Mouse (Mus musculus) embryonic facial prominence, embryonic 14.5 days (tissue): ENCODE data around the gene Igfbp7. TPM values are rescaled to one million over a fixed set of nuclear protein-coding genes. Genes with fewer than 3 reads are reported as not detected.

Experiments used
- ATAC-seq: fragments of 200-750 bp; cut with Nextera tagmentation; 2 replicates; pipeline ENCODE4 v1.8.0; 2017; ENCODE audit warnings: low read depth, moderate number of reproducible peaks, moderate TSS enrichment
- DNase-seq: peaks from one replicate; pipeline ENCODE4 v3.0.0-alpha.2; 2015; ENCODE audit warnings: low spot score
- H3K27ac ChIP-seq: fragments of 300-500 bp; sonication (generic); replicated peaks from 2 replicates; pipeline ENCODE4 v1.5.1; 2014; ENCODE audit warnings: low read depth, mild to moderate bottlenecking, low read length, moderate library complexity
- H3K27me3 ChIP-seq: fragments of 300-500 bp; sonication (generic); replicated peaks from 2 replicates; pipeline ENCODE4 v1.6.1; 2014; ENCODE audit warnings: low read length; ENCODE audit not compliant: control insufficient read depth, insufficient read depth
- H3K36me3 ChIP-seq: fragments of 300-500 bp; sonication (generic); 2 replicates; pipeline ENCODE4 v1.6.1; 2014; ENCODE audit warnings: low read length, mixed read lengths; ENCODE audit not compliant: control insufficient read depth, insufficient read depth
- H3K4me1 ChIP-seq: fragments of 300-500 bp; sonication (generic); 2 replicates; pipeline ENCODE4 v1.6.1; 2014; ENCODE audit warnings: antibody characterized with exemption, low read length; ENCODE audit not compliant: control insufficient read depth, insufficient read depth
- H3K4me2 ChIP-seq: fragments of 300-500 bp; sonication (generic); 2 replicates; pipeline ENCODE4 v1.6.1; 2014; ENCODE audit warnings: low read depth, mild to moderate bottlenecking, low read length, moderate library complexity, mixed read lengths
- H3K4me3 ChIP-seq: fragments of 300-500 bp; sonication (generic); 2 replicates; pipeline ENCODE4 v1.5.1; 2014; ENCODE audit warnings: low read depth, mild to moderate bottlenecking, low read length
- H3K9ac ChIP-seq: fragments of 300-500 bp; sonication (generic); 2 replicates; pipeline ENCODE4 v1.6.1; 2014; ENCODE audit warnings: low read depth, mild to moderate bottlenecking, low read length, moderate library complexity, mixed read lengths
- H3K9me3 ChIP-seq: fragments of 300-500 bp; sonication (generic); 2 replicates; pipeline ENCODE4 v1.6.1; 2016; ENCODE audit warnings: low read length; ENCODE audit not compliant: control insufficient read depth
- WGBS: fragments of 180-500 bp; shearing (Covaris S2); extraction: QIAGEN DNeasy Blood & Tissue Kit; methylation state at CpG from one replicate; pipeline ENCODE4 v1.1.7; 2014; 5-methylcytosine and 5-hydroxymethylcytosine counted together
- polyA plus RNA-seq: library from polyadenylated mRNA; unstranded; fragments of >200 nt; fragmentation: Nextera tagmentation; extraction: Ambion mirVana; gene quantifications from 2 replicates; pipeline ENCODE4 v1.2.1, GENCODE M21; 2014

The Igfbp7 gene
- 85.8 and 119 TPM in 2 replicates for polyA plus RNA-seq

- DNase-seq (peak; percentile 63), ATAC-seq (peak; percentile 93)
- peak within 1 kb of the TSS; percentile 62 for H3K4me3 ChIP-seq
- 11% methylated on average over 38 of the region's 101 CpGs for WGBS
- no peaks in the 10 kb centered on the region for H3K36me3 ChIP-seq
- H3K9ac ChIP-seq, result peak within 1 kb of the TSS; percentile 71
- H3K9me3 ChIP-seq, result no peaks in the 10 kb centered on the region
- 0 out of 2 replicates have a peak, but pooled peaks cover 2% of the 10 kb centered on the region for H3K4me1 ChIP-seq
- peaks cover 6% of the 10 kb centered on the region; the same call in 1 of the 2 replicates for H3K27me3 ChIP-seq
- peak within 1 kb of the TSS; percentile 44 for H3K27ac ChIP-seq
- H3K4me2 ChIP-seq, result peak within 1 kb of the TSS; percentile 98
These were observed at the start of gene Igfbp7 for GRCm38 (mm10) chr5:77407341-77408298. TSS of gene Igfbp7 (minus strand) at chr5:77408041.

GRCm38 (mm10) chr5:77452103-77452502 is 44.3 kb upstream of the Igfbp7 start:
- no peak overlapping the region for H3K27ac ChIP-seq
- H3K4me2 ChIP-seq, result no peak overlapping the region
- WGBS, result 58% methylated on average over 6 of the region's 6 CpGs
- no peaks in the 10 kb centered on the region for H3K4me1 ChIP-seq
- DNase-seq, result no peak
- no peak for ATAC-seq
- no peaks in the 10 kb centered on the region for H3K36me3 ChIP-seq
- H3K27me3 ChIP-seq, result no peaks in the 10 kb centered on the region
- no peak overlapping the region for H3K4me3 ChIP-seq
- H3K9ac ChIP-seq, result no peak overlapping the region
- no peaks in the 10 kb centered on the region for H3K9me3 ChIP-seq

GRCm38 (mm10) chr5:77449531-77449930 is 41.7 kb upstream of the Igfbp7 start:
- no peak for ATAC-seq
- H3K9ac ChIP-seq, result no peak overlapping the region

GRCm38 (mm10) chr5:77445431-77445830 is 37.6 kb upstream of the Igfbp7 start:
- Histone ChIP-seq H3K4me3 (no peak overlapping the region), H3K4me1 (no peaks in the 10 kb centered on the region), H3K9ac (no peak overlapping the region), H3K27me3 (no peaks in the 10 kb centered on the region), H3K27ac (no peak overlapping the region), H3K4me2 (no peak overlapping the region), H3K9me3 (no peaks in the 10 kb centered on the region), H3K36me3 (no peaks in the 10 kb centered on the region)
- no peak for ATAC-seq
- 88% methylated on average over 4 of the region's 4 CpGs for WGBS
- no peak for DNase-seq

More at GRCm38 (mm10) chr5:77449531-77449930, 41.7 kb upstream of the Igfbp7 start:
- H3K4me1 ChIP-seq, result no peaks in the 10 kb centered on the region
- H3K36me3 ChIP-seq, result no peaks in the 10 kb centered on the region
- WGBS, result 87% methylated on average over 7 of the region's 7 CpGs
- no peaks in the 10 kb centered on the region for H3K9me3 ChIP-seq
- H3K27ac ChIP-seq, result no peak overlapping the region
- H3K4me2 ChIP-seq, result no peak overlapping the region
- H3K4me3 ChIP-seq, result no peak overlapping the region
- H3K27me3 ChIP-seq, result no peaks in the 10 kb centered on the region
- DNase-seq, result no peak

- DNase-seq (no peak), ATAC-seq (no peak)
These were observed 36.2 kb upstream of the Igfbp7 start for GRCm38 (mm10) chr5:77443889-77444573.

GRCm38 (mm10) chr5:77442856-77443623 is 35.2 kb upstream of the Igfbp7 start:
- no peak overlapping the region for H3K9ac ChIP-seq
- no peak for ATAC-seq

More at GRCm38 (mm10) chr5:77443889-77444573, 36.2 kb upstream of the Igfbp7 start:
- Histone ChIP-seq H3K4me3 (no peak overlapping the region), H3K4me2 (no peak overlapping the region), H3K27ac (no peak overlapping the region), H3K36me3 (no peaks in the 10 kb centered on the region), H3K4me1 (no peaks in the 10 kb centered on the region), H3K9ac (no peak overlapping the region), H3K9me3 (no peaks in the 10 kb centered on the region), H3K27me3 (no peaks in the 10 kb centered on the region)
- WGBS, result 80% methylated on average over 8 of the region's 8 CpGs

GRCm38 (mm10) chr5:77436308-77436707 is 28.5 kb upstream of the Igfbp7 start:
- WGBS, result 81% methylated on average over 4 of the region's 4 CpGs
- H3K4me2 ChIP-seq, result no peak overlapping the region
- no peak for ATAC-seq

More at GRCm38 (mm10) chr5:77442856-77443623, 35.2 kb upstream of the Igfbp7 start:
- no peaks in the 10 kb centered on the region for H3K36me3 ChIP-seq
- no peak overlapping the region for H3K4me3 ChIP-seq
- no peak overlapping the region for H3K27ac ChIP-seq
- H3K27me3 ChIP-seq, result no peaks in the 10 kb centered on the region
- H3K4me1 ChIP-seq, result no peaks in the 10 kb centered on the region
- no peaks in the 10 kb centered on the region for H3K9me3 ChIP-seq
- WGBS, result 71% methylated on average over 15 of the region's 15 CpGs
- H3K4me2 ChIP-seq, result no peak overlapping the region
- no peak for DNase-seq

GRCm38 (mm10) chr5:77434060-77434459 is 26.2 kb upstream of the Igfbp7 start:
- H3K9ac ChIP-seq, result no peak overlapping the region
- H3K4me1 ChIP-seq, result 0 out of 2 replicates have a peak, but pooled peaks cover 3% of the 10 kb centered on the region
- ATAC-seq (no peak), DNase-seq (no peak)
- peak overlapping the region; percentile 23; the same call in 1 of the 2 replicates for H3K4me2 ChIP-seq
- no peak overlapping the region for H3K4me3 ChIP-seq
- H3K27ac ChIP-seq, result no peak overlapping the region
- no peaks in the 10 kb centered on the region for H3K9me3 ChIP-seq
- 60% methylated on average over 11 of the region's 11 CpGs for WGBS
- H3K27me3 ChIP-seq, result no peaks in the 10 kb centered on the region
- no peaks in the 10 kb centered on the region for H3K36me3 ChIP-seq

More at GRCm38 (mm10) chr5:77436308-77436707, 28.5 kb upstream of the Igfbp7 start:
- Histone ChIP-seq H3K36me3 (no peaks in the 10 kb centered on the region), H3K4me3 (no peak overlapping the region), H3K27me3 (no peaks in the 10 kb centered on the region), H3K9ac (no peak overlapping the region), H3K4me1 (0 out of 2 replicates have a peak, but pooled peaks cover 3% of the 10 kb centered on the region), H3K9me3 (no peaks in the 10 kb centered on the region), H3K27ac (no peak overlapping the region)
- no peak for DNase-seq
